Mouse (Mus musculus) testis, adult 2 months (tissue): Measurements from ENCODE around the gene 4930449I24Rik.

ENCODE experiments used
- CTCF ChIP-seq: fragments of 200-500 bp; IDR thresholded peaks from 2 replicates; pipeline ENCODE4 v1.5.1; 2012; ENCODE audit warnings: low read depth, mild to moderate bottlenecking, inconsistent platforms, low read length, moderate library complexity; ENCODE audit not compliant: control insufficient read depth, insufficient read depth, insufficient replicate concordance
- POLR2A ChIP-seq: fragments of 200-500 bp; IDR thresholded peaks from 2 replicates; pipeline ENCODE4 v1.6.1; 2012; ENCODE audit warnings: low read depth, mild to moderate bottlenecking, inconsistent platforms, low read length, moderate library complexity; ENCODE audit not compliant: control insufficient read depth

- TF ChIP-seq POLR2A (no peak), CTCF (no peak)
Observed at GRCm38 (mm10) chr5:146461612-146462011, 40.6 kb upstream of the 4930449I24Rik start.
